Comparison of ENCODE assay signal across 26 mouse cellular contexts in genomic region chr4:65673418-65673933, GRCm38 (mm10).
A peak's percentile ranks its signal among the peaks of the same experiment; 100 is the strongest.
DNase-seq lines count a peak whose midpoint lies in the region; ATAC-seq and TF ChIP-seq lines count a peak whose summit lies in the region.
"Had no signal": no experiment of that assay in that cellular context is flagged by ENCODE, and none has a peak within 500 bp of the region (broad histone marks: within the 10 kb centered on the region; RNA-seq: fewer than 3 reads in every experiment).

No protein-coding gene starts in this region.

- ATAC-seq in hindbrain, postnatal 0 days = 0 out of 2 replicates have a peak, but pooled peaks have one; percentile 43
- ATAC-seq in hindbrain, embryonic 14.5 days (ENCODE audit: low FRiP score) = no peak
- ATAC-seq: forebrain, embryonic 13.5 days; forebrain, embryonic 16.5 days; intestine, embryonic 15.5 days; Patski had no signal

- no peaks in the 10 kb centered on the region for H3K36me3 ChIP-seq in hindbrain, postnatal 0 days (ENCODE audit: insufficient read depth, low read length)
- no peaks in the 10 kb centered on the region for H3K36me3 ChIP-seq in hindbrain, embryonic 14.5 days (replicated peaks; ENCODE audit: control insufficient read depth, insufficient read depth)
- H3K36me3 ChIP-seq: forebrain, embryonic 10.5 days; G1E; heart, embryonic 13.5 days; hindbrain, embryonic 13.5 days; intestine, embryonic 15.5 days; kidney, embryonic 15.5 days had no signal

- H3K27me3 ChIP-seq in hindbrain, postnatal 0 days (ENCODE audit: insufficient read depth, low read length) = no peaks in the 10 kb centered on the region
- no peaks in the 10 kb centered on the region for H3K27me3 ChIP-seq in hindbrain, embryonic 14.5 days (ENCODE audit: control insufficient read depth, insufficient read depth, low read length)
- H3K27me3 ChIP-seq: CH12.LX; heart, embryonic 13.5 days; hindbrain, embryonic 13.5 days; intestine, embryonic 15.5 days; kidney, embryonic 15.5 days; Patski had no signal

- no peak overlapping the region for H3K4me2 ChIP-seq in hindbrain, postnatal 0 days (ENCODE audit: low read depth, low read length)
- no peak overlapping the region for H3K4me2 ChIP-seq in hindbrain, embryonic 14.5 days (replicated peaks)
- H3K4me2 ChIP-seq: forebrain, embryonic 13.5 days; heart, embryonic 13.5 days; hindbrain, embryonic 13.5 days; intestine, embryonic 15.5 days; kidney, embryonic 15.5 days had no signal

- no peak overlapping the region for H3K4me3 ChIP-seq in hindbrain, postnatal 0 days (ENCODE audit: low read length)
- no peak overlapping the region for H3K4me3 ChIP-seq in hindbrain, embryonic 14.5 days (replicated peaks; ENCODE audit: low read length)
- H3K4me3 ChIP-seq: forebrain, embryonic 10.5 days; forebrain, embryonic 13.5 days; gastrocnemius, adult 2 months; heart, embryonic 13.5 days; hindbrain, embryonic 13.5 days; intestine, embryonic 15.5 days; kidney, embryonic 15.5 days had no signal

- WGBS in hindbrain, postnatal 0 days = 64% methylated on average over 4 of the region's 4 CpGs
- 83% methylated on average over 4 of the region's 4 CpGs for WGBS in hindbrain, embryonic 14.5 days

- no peak overlapping the region for H3K27ac ChIP-seq in hindbrain, postnatal 0 days
- no peak overlapping the region for H3K27ac ChIP-seq in hindbrain, embryonic 14.5 days
- H3K27ac ChIP-seq: forebrain, embryonic 10.5 days; forebrain, embryonic 13.5 days; gastrocnemius, adult 2 months; hindbrain, embryonic 13.5 days; intestine, embryonic 15.5 days; kidney, embryonic 15.5 days had no signal

- no peaks in the 10 kb centered on the region for H3K9me3 ChIP-seq in hindbrain, postnatal 0 days (ENCODE audit: low read length)
- H3K9me3 ChIP-seq in hindbrain, embryonic 14.5 days (ENCODE audit: control insufficient read depth, low read length) = no peaks in the 10 kb centered on the region
- H3K9me3 ChIP-seq: forebrain, embryonic 10.5 days; forebrain, embryonic 13.5 days; heart, embryonic 13.5 days; hindbrain, embryonic 13.5 days; intestine, embryonic 15.5 days; kidney, embryonic 15.5 days had no signal

- no peaks in the 10 kb centered on the region for H3K4me1 ChIP-seq in hindbrain, postnatal 0 days (ENCODE audit: insufficient read depth, low read length)
- no peaks in the 10 kb centered on the region for H3K4me1 ChIP-seq in hindbrain, embryonic 14.5 days (replicated peaks; ENCODE audit: control insufficient read depth, insufficient read depth, low read length)
- H3K4me1 ChIP-seq: hindbrain, embryonic 13.5 days; intestine, embryonic 15.5 days; kidney, embryonic 15.5 days had no signal

- H3K9ac ChIP-seq in hindbrain, postnatal 0 days (replicated peaks; ENCODE audit: low read length) = no peak overlapping the region
- H3K9ac ChIP-seq in hindbrain, embryonic 14.5 days = no peak overlapping the region
- H3K9ac ChIP-seq: forebrain, embryonic 13.5 days; heart, embryonic 13.5 days; hindbrain, embryonic 13.5 days; intestine, embryonic 15.5 days; kidney, embryonic 15.5 days had no signal

- no peak for TF ChIP-seq CTCF in hindbrain, postnatal 0 days (IDR thresholded peaks at IDR 0.05; ENCODE audit: low read depth)

- peak; percentile 20 for DNase-seq in cerebellum, adult 11 months
- DNase-seq in cerebellum, adult 8-10 months = no peak
- peak; percentile 29 for DNase-seq in hindbrain, postnatal 0 days (ENCODE audit: low spot score)
- no peak for DNase-seq in hindbrain, embryonic 14.5 days (ENCODE audit: low spot score)
- DNase-seq in cerebellum, adult 9-10 months = peak; percentile 72
- DNase-seq in right cerebral cortex, adult 18-20 months = no peak
- DNase-seq in adrenal gland, postnatal 4 days (ENCODE audit: low spot score in 2 of 2) = no peak
- DNase-seq: adrenal gland, adult 2 months; adrenal gland, postnatal 14 days; B cell, adult 2 months; gastrocnemius, adult 2 months; gastrocnemius, postnatal 14 days; heart, adult 18-20 months; heart, postnatal 14 days; kidney, adult 11 months; kidney, adult 8-10 months had no signal

Comparison
In these comparisons a context has a peak if more than half of its experiments do, and no peak if none do; other contexts are left out.
1. DNase-seq: peak in cerebellum, adult 11 months (single experiment), hindbrain, postnatal 0 days (single experiment) and cerebellum, adult 9-10 months (single experiment); none in cerebellum, adult 8-10 months (single experiment), hindbrain, embryonic 14.5 days (single experiment), right cerebral cortex, adult 18-20 months (single experiment) and adrenal gland, postnatal 4 days (0 of 2).